Mouse (Mus musculus) left cerebral cortex, postnatal 25 days (tissue): ENCODE data around the gene Cenpx. TPM values are rescaled to one million over a fixed set of nuclear protein-coding genes. Genes with fewer than 3 reads are reported as not detected.

Experiments used
- DNase-seq, 2 experiments: peaks; one replicate each; pipeline ENCODE4 v3.0.0; 2022; ENCODE audit warnings: low spot score in 2 of 2, mixed read lengths in 1 of 2
- intact Hi-C: fragments of 180-260 bp; cut with DNase I; formaldehyde crosslinking; loops from one replicate; pipeline ENCODE4 v1.15.1; 2025
- total RNA-seq, 2 experiments: library from RNA; stranded (reverse); gene quantifications; 2 replicates each; pipeline ENCODE4 v1.2.3; 2021

Cenpx gene
- total RNA-seq, 2 experiments from 2014 or later = 18.0 to 22.7 TPM

GRCm38 (mm10) chr11:120726243-120727168 lies 13.0 kb upstream of the Cenpx start:
- intact Hi-C loops = no loop called here
- DNase-seq = no peak

- DNase-seq = no peak
- intact Hi-C loops = loop anchor here (5.0 kb wide), 1 partner anchor 319 kb away; no protein-coding TSS in a partner anchor
Observed at GRCm38 (mm10) chr11:120723509-120723908, 10.0 kb upstream of the Cenpx start.

GRCm38 (mm10) chr11:120722761-120723382 lies 9.3 kb upstream of the Cenpx start:
- intact Hi-C loops = loop anchor here (5.0 kb wide), 1 partner anchor 319 kb away; no protein-coding TSS in a partner anchor
- DNase-seq = no peak

- intact Hi-C loops = loop anchor here (5.0 kb wide), 1 partner anchor 320 kb away; no protein-coding TSS in a partner anchor
- no peak for DNase-seq
Observed at GRCm38 (mm10) chr11:120722067-120722630, 8.6 kb upstream of the Cenpx start.

- intact Hi-C loops = loop anchor here (5.0 kb wide), 1 partner anchor 321 kb away; no protein-coding TSS in a partner anchor
- peak; percentile 62 to 69 for DNase-seq
Observed at GRCm38 (mm10) chr11:120721124-120722066, 7.9 kb upstream of the Cenpx start, which contains the start of gene Rac3. TSS of gene Rac3 (plus strand) at chr11:120721470.

GRCm38 (mm10) chr11:120720450-120720849 lies 6.9 kb upstream of the Cenpx start:
- intact Hi-C loops = loop anchor here (1.0 to 5.0 kb wide), 2 partner anchors 56 to 322 kb away; no protein-coding TSS in a partner anchor
- peak; percentile 78 to 92 for DNase-seq

- DNase-seq = no peak
- intact Hi-C loops = loop anchor here (1.0 to 5.0 kb wide), 2 partner anchors 56 to 322 kb away; no protein-coding TSS in a partner anchor
Observed at GRCm38 (mm10) chr11:120719841-120720376, 6.4 kb upstream of the Cenpx start.

GRCm38 (mm10) chr11:120719242-120719641 lies 5.7 kb upstream of the Cenpx start:
- no peak for DNase-seq
- intact Hi-C loops = no loop called here

- intact Hi-C loops = no loop called here
- no peak for DNase-seq
Observed at GRCm38 (mm10) chr11:120715131-120715530, 1.6 kb upstream of the Cenpx start.

GRCm38 (mm10) chr11:120714546-120714945 lies 1.0 kb upstream of the Cenpx start:
- intact Hi-C loops = no loop called here
- no peak for DNase-seq

- intact Hi-C loops = loop anchor here (2.0 kb wide), 4 partner anchors 54 to 132 kb away; partner anchors contain the start of genes Arhgdia and Sirt7
- no peak for DNase-seq
Observed at GRCm38 (mm10) chr11:120712771-120713568, 568 bp downstream of the Cenpx start.

- DNase-seq = no peak
- intact Hi-C loops = loop anchor here (2.0 kb wide), 4 partner anchors 53 to 131 kb away; partner anchors contain the start of genes Arhgdia and Sirt7
Observed at GRCm38 (mm10) chr11:120711980-120712604, 1.4 kb downstream of the Cenpx start.

GRCm38 (mm10) chr11:120710672-120711071 lies 2.9 kb downstream of the Cenpx start:
- no peak for DNase-seq
- intact Hi-C loops = no loop called here

- no peak for DNase-seq
- intact Hi-C loops = no loop called here
Observed at GRCm38 (mm10) chr11:120709551-120709950, 4.0 kb downstream of the Cenpx start.

- intact Hi-C loops = no loop called here
Observed at GRCm38 (mm10) chr11:120707969-120708368, 5.6 kb downstream of the Cenpx start.

GRCm38 (mm10) chr11:120707225-120707624 lies 6.3 kb downstream of the Cenpx start:
- intact Hi-C loops = no loop called here
- DNase-seq = no peak

More at GRCm38 (mm10) chr11:120707969-120708368, 5.6 kb downstream of the Cenpx start:
- no peak for DNase-seq

GRCm38 (mm10) chr11:120706120-120706519 lies 7.4 kb downstream of the Cenpx start:
- DNase-seq = no peak
- intact Hi-C loops = no loop called here
